Mouse (Mus musculus): ENCODE data around the gene Tapbpl.
"Not testable (repeated sequence)": the region's sequence is repeated elsewhere in the genome, so short reads cannot be mapped to it uniquely, and the experiment has no call there.

Gene Tapbpl

GRCm38 (mm10) chr6:125231117-125232044 lies at the start of gene Tapbpl:
Gene Tapbpl (minus strand): TSS chr6:125231860.
- DNase-seq (ENCODE audit: low read depth, low spot score), result peak; percentile 73

- DNase-seq (ENCODE audit: low read depth, low spot score), result no peak
Measured at GRCm38 (mm10) chr6:125279729-125280128, 48.1 kb upstream of the Tapbpl start.

GRCm38 (mm10) chr6:125274841-125275563 lies 43.3 kb upstream of the Tapbpl start:
- DNase-seq (ENCODE audit: low read depth, low spot score), result peak; percentile 81

- no peak for DNase-seq (ENCODE audit: low read depth, low spot score)
Measured at GRCm38 (mm10) chr6:125272228-125272785, 40.6 kb upstream of the Tapbpl start.

GRCm38 (mm10) chr6:125271455-125272227 lies 40.0 kb upstream of the Tapbpl start:
- DNase-seq (ENCODE audit: low read depth, low spot score), result peak; percentile 94

- peak; percentile 46 for DNase-seq (ENCODE audit: low read depth, low spot score)
Measured at GRCm38 (mm10) chr6:125268799-125269198, 37.1 kb upstream of the Tapbpl start.

DNA sequence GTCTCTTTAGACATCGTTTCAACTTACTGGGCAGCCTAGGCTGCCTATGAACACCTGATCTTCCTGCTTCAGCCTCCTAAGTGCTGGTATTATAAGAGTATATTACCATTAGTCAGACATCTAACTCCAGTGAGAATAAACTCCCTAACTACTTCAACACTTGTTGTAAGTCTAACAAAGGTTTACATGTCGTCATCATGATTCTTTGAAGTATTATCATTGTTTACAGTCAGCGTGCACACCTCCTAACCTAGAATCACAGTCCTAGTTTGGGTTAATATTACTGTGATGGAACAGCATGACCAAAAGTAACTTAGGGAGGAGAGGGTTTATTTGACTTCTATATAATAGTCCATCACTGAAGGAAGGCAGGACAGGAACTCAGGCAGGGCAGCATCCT lies 35.8 kb upstream of the Tapbpl start:
- DNase-seq (ENCODE audit: low read depth, low spot score), result no peak

GRCm38 (mm10) chr6:125266600-125266999 lies 34.9 kb upstream of the Tapbpl start:
- not testable (repeated sequence) for DNase-seq (ENCODE audit: low read depth, low spot score)

DNA sequence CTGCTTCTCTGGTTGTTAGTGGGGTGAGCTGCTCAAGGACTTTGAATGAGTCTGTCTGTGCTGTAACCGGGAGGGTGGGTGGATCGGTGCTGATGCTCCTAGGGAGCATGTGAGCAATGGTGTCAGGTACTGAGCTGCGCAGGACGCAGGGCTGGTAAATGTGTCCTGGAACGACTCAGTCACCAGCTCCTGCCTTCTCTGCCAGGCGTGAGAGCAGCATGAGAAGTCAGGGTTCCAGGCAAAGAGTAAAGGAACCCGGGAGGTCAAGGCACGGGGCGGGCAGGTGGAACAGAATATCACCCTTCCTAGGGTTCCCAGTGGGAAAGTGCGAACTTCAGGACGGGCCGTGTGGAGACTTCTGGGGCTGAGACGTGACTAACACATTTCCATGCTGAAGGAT lies 34.4 kb upstream of the Tapbpl start:
- no peak for DNase-seq (ENCODE audit: low read depth, low spot score)

- no peak for DNase-seq (ENCODE audit: low read depth, low spot score)
Measured at GRCm38 (mm10) chr6:125265239-125265638, 33.6 kb upstream of the Tapbpl start.

GRCm38 (mm10) chr6:125264219-125264618 lies 32.6 kb upstream of the Tapbpl start:
- DNase-seq (ENCODE audit: low read depth, low spot score), result no peak

DNA sequence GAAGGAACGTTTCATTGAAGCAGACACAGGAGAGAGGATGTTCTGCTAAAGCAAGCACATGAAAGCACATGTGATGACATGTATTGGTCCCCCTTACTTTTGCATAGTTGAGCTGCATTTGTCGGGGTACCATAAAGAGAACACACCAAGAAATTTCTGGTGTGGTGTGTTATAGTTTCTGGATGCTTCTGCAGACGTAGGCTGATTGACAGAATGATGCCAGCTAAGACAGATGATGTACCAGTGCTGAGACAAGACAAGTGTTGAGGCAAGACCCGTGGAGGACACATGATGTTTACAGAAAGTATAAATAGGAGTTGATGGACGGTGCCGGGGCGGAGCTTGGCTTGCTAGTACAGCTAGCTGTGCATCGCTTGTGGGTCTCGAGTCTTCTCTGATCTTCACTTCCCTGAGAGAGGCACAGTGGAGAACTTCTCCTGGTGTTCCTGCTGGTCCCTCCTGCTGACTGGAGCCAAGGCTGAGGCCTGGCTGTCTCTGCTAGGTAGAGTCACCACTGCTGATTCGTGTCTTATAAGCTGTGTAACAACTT lies 28.4 kb upstream of the Tapbpl start:
- DNase-seq (ENCODE audit: low read depth, low spot score), result no peak

- no peak for DNase-seq (ENCODE audit: low read depth, low spot score)
Measured at GRCm38 (mm10) chr6:125256222-125256966, 24.7 kb upstream of the Tapbpl start.

GRCm38 (mm10) chr6:125255516-125256044 lies 23.9 kb upstream of the Tapbpl start:
- no peak for DNase-seq (ENCODE audit: low read depth, low spot score)

- DNase-seq (ENCODE audit: low read depth, low spot score), result no peak
Measured at GRCm38 (mm10) chr6:125253863-125254715, 22.4 kb upstream of the Tapbpl start.

DNA sequence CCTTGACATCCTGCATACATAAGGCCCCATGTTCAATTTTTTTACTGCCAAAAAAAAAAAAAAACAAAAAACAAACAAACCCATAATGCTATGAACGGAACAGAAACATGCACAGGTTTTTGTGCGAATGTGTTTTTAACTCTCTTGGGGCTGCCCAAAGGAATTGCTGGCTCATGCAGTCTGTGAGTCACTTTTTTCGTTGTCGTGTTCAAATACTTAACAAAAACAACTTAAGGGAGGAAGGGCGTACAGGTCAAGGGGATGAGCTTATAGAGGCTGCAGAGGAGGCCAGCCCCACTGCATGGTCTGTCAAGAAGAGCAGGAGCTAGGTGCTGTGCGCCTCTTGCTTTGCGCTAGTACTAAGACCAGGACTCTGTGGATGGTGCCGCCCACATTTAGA lies 21.1 kb upstream of the Tapbpl start:
- DNase-seq (ENCODE audit: low read depth, low spot score), result no peak

DNA sequence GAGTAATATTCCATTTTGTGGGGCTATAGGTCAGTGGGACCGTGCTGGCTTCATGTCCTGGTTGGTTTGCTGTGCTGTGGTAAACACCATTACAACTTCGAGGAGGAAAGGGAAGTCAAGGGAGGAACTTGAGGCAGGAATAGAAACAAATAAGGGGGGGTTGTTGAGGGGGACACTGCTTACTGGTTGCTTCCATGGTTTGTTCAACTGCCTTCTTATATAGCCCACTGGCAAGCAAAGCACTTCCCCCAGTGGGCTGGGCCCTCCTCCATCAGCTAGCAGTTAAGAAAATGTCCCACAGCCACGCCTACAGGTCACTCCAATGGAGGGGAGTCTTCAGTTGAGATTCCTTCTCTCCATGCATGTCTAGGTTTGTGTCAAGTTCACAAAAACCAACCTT lies 20.6 kb upstream of the Tapbpl start:
- DNase-seq (ENCODE audit: low read depth, low spot score), result no peak

DNA sequence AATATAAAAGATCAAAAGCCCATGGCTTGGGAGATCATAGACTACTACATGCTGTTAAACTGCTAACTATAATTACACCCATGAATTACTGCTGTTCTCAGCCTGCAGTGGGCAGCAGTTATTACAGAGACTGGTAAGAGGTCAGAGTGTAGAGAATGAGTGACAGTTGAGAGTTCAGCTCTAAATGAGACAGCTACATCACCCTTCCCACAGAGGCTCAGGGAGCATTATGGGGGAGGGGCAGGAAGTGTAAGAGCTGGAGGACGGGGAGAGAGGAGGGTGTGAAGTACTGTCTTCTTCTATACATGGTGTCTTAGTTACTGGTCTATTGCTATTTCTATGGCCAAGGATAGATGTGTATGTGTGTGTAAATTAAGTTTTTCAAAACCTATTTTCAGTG lies 12.9 kb upstream of the Tapbpl start:
- DNase-seq (ENCODE audit: low read depth, low spot score), result no peak

- DNase-seq (ENCODE audit: low read depth, low spot score), result no peak
Measured at GRCm38 (mm10) chr6:125241566-125241965, 9.9 kb upstream of the Tapbpl start.
